Mouse (Mus musculus): Measurements from ENCODE around the gene Stambpl1.

Stambpl1 gene

DNA sequence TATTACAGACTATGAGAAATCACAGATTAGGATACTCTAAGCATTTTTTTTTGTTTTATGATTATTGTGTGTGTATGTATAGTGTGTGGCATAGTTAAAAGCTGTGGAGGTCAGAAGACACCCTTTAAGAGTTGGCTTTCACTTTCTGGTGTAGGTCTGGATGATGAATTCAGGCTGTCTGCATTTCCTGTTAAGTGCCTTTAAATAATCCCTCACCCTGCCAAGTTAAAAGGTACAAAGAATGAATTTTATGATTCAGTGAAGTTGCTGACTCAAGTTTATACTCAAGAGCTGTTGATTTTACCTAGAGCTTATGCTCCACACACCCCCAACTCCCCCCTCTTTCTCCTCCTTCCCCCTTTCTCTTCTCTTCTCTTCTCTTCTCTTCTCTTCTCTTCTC lies 95.2 kb downstream of the Stambpl1 start:
- no peak for DNase-seq

DNA sequence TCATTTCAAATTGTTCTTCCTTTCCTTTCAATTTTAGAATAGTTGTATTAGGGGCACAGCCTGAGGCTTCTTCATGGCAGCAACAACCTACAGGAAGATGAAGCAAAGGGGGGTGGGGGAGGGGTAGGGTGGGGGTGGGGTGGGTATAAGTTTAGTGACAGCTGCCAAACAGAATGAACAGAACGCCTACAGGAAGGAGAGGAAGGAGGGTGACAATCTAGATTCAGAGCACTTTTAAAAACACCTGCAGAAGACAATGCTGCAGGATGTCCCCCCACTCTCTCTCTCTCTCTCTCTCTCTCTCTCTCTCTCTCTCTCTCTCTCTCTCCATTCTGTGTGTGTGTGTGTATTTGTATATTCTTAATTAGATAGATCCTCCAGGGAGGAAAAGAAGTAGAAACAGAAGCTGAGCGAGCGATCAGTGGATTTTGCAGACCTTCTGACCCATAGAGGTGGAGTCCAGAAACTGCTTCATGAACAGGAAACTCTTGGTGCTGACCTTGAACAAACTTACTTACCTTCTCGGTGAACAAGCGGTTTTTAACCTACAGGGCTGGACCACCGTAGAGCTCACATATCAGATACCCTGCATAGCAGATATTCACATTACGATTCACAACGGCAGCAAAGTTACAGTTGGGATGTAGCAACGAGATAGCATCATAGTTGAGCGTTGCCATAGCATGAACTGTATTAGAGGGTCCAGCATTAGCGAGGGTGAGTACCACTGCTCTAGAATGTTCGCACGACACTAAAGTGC lies 95.8 kb downstream of the Stambpl1 start:
- DNase-seq, result no peak

- no peak for DNase-seq
These were observed 96.7 kb downstream of the Stambpl1 start for GRCm38 (mm10) chr19:34288696-34289095.

All from lung, postnatal 4 days (tissue).